Mouse (Mus musculus) kidney, postnatal 0 days (tissue): ENCODE measurements at regions not wholly inside any gene's neighbourhood (a gene's known extent, or its start where the extent isn't known, plus 50 kb on each side); places are given as distances from the start of the nearest gene placed in this dataset.
A peak's percentile ranks its signal among the peaks of the same experiment; 100 is the strongest.

ENCODE experiments used
- ATAC-seq: fragments of 200-750 bp; cut with Nextera tagmentation; replicated peaks from 2 replicates; pipeline ENCODE4 v1.8.0; 2017; ENCODE audit warnings: low read depth, moderate number of reproducible peaks, moderate TSS enrichment, moderate library complexity; ENCODE audit not compliant: low FRiP score
- DNase-seq: peaks from one replicate; pipeline ENCODE4 v3.0.0-alpha.2; 2016; ENCODE audit warnings: low spot score
- H3K27ac ChIP-seq: fragments of 300-500 bp; sonication (generic); 2 replicates; pipeline ENCODE4 v1.5.1; 2014; ENCODE audit warnings: mild to moderate bottlenecking
- H3K27me3 ChIP-seq: fragments of 300-500 bp; sonication (generic); 2 replicates; pipeline ENCODE4 v1.6.1; 2014; ENCODE audit warnings: low read length, mixed read lengths; ENCODE audit not compliant: insufficient read depth
- H3K36me3 ChIP-seq: fragments of 300-500 bp; sonication (generic); 2 replicates; pipeline ENCODE4 v1.6.1; 2014; ENCODE audit warnings: low read length, mixed read lengths; ENCODE audit not compliant: insufficient read depth
- H3K4me1 ChIP-seq: fragments of 300-500 bp; sonication (generic); replicated peaks from 2 replicates; pipeline ENCODE4 v1.6.1; 2014; ENCODE audit warnings: antibody characterized with exemption, low read length, mixed read lengths; ENCODE audit not compliant: insufficient read depth
- H3K4me2 ChIP-seq: fragments of 300-500 bp; sonication (generic); 2 replicates; pipeline ENCODE4 v1.6.1; 2014; ENCODE audit warnings: mild to moderate bottlenecking, low read length, moderate library complexity, mixed read lengths
- H3K4me3 ChIP-seq: fragments of 300-500 bp; sonication (generic); replicated peaks from 2 replicates; pipeline ENCODE4 v1.5.1; 2014; ENCODE audit warnings: low read depth, low read length
- H3K9ac ChIP-seq: fragments of 300-500 bp; sonication (generic); 2 replicates; pipeline ENCODE4 v1.6.1; 2014; ENCODE audit warnings: low read depth, low read length
- H3K9me3 ChIP-seq: fragments of 300-500 bp; sonication (generic); replicated peaks from 2 replicates; pipeline ENCODE4 v1.6.1; 2016; ENCODE audit warnings: low read length, inconsistent platforms, mixed read lengths
- CTCF ChIP-seq: IDR thresholded peaks from 2 replicates; pipeline ENCODE4 v1.5.1; 2016; ENCODE audit warnings: antibody characterized with exemption, low read depth, mild to moderate bottlenecking, moderate library complexity
- WGBS: fragments of 180-500 bp; shearing (Covaris S2); extraction: QIAGEN DNeasy Blood & Tissue Kit; methylation state at CpG from one replicate; pipeline ENCODE4 v1.1.7; 2014; 5-methylcytosine and 5-hydroxymethylcytosine counted together

GRCm38 (mm10) chr14:76188105-76188645, 77.5 kb downstream of the Nufip1 start:
- Histone ChIP-seq H3K4me3 (no peak overlapping the region), H3K4me1 (no peaks in the 10 kb centered on the region), H3K27ac (no peak overlapping the region), H3K27me3 (no peaks in the 10 kb centered on the region), H3K36me3 (no peaks in the 10 kb centered on the region), H3K4me2 (no peak overlapping the region), H3K9ac (no peak overlapping the region), H3K9me3 (no peaks in the 10 kb centered on the region)
- DNase-seq, result no peak
- 84% methylated on average over 6 of the region's 6 CpGs for WGBS
- ATAC-seq, result no peak
- no peak for TF ChIP-seq CTCF

- H3K4me3 ChIP-seq, result no peak overlapping the region
- no peaks in the 10 kb centered on the region for H3K36me3 ChIP-seq
- no peak overlapping the region for H3K9ac ChIP-seq
- H3K4me2 ChIP-seq, result no peak overlapping the region
- DNase-seq (no peak), ATAC-seq (no peak)
- H3K27ac ChIP-seq, result no peak overlapping the region
- no peaks in the 10 kb centered on the region for H3K4me1 ChIP-seq
- H3K27me3 ChIP-seq, result no peaks in the 10 kb centered on the region
- TF ChIP-seq CTCF, result no peak
- 84% methylated on average over 10 of the region's 10 CpGs for WGBS
- H3K9me3 ChIP-seq, result no peaks in the 10 kb centered on the region
These were observed 84.6 kb downstream of the Nufip1 start for GRCm38 (mm10) chr14:76195324-76195723.

DNA sequence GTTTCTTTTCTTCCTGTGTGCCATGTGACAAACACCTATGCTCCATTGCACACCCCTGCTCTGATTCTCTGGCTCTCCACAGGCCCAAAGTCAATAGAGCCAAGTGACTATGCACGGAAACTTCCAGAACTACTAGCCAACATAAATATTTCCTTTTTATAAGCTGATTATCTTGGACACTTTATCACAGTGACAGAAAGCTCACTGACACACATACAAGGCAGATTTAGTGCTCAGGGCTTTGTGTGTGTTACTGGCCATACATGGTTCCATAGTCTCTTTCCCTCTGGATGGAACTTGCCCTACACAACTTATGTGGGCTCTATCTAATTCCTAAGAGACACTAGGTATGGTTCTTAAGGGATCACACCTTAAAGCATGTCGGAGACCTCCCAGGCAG, 86.7 kb downstream of the Nufip1 start:
- Histone ChIP-seq H3K9ac (no peak overlapping the region), H3K4me3 (no peak overlapping the region), H3K4me1 (no peaks in the 10 kb centered on the region), H3K27me3 (no peaks in the 10 kb centered on the region), H3K4me2 (no peak overlapping the region), H3K27ac (no peak overlapping the region), H3K9me3 (no peaks in the 10 kb centered on the region), H3K36me3 (no peaks in the 10 kb centered on the region)
- TF ChIP-seq CTCF, result no peak
- peak; percentile 31 for DNase-seq
- 65% methylated on average over 2 of the region's 2 CpGs for WGBS
- no peak for ATAC-seq

DNA sequence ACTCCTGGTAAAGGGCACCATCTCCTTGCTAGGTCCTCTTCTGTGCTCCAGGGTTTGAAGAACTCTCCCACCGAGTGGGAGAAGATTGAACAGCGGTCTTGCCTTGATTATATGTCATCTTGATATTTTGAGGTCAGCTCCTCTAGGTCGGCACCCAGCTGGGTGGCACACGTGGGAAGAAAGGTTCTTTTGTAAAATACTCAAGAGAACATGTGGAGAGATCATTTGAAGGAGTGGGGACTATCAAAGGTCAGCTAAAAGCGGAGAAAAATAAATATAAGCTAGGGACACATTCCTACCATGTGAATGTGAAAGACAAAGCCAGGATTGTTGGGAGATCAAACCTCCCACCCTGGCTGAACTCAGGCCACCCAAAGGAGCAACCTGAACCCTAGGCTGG, 87.7 kb downstream of the Nufip1 start:
- TF ChIP-seq CTCF, result no peak
- H3K27ac ChIP-seq, result no peak overlapping the region
- H3K27me3 ChIP-seq, result no peaks in the 10 kb centered on the region
- no peak overlapping the region for H3K4me2 ChIP-seq
- H3K9ac ChIP-seq, result no peak overlapping the region
- H3K9me3 ChIP-seq, result no peaks in the 10 kb centered on the region
- H3K4me3 ChIP-seq, result no peak overlapping the region
- WGBS, result 61% methylated on average over 5 of the region's 5 CpGs
- ATAC-seq (no peak), DNase-seq (no peak)
- no peaks in the 10 kb centered on the region for H3K36me3 ChIP-seq
- H3K4me1 ChIP-seq, result no peaks in the 10 kb centered on the region

GRCm38 (mm10) chr14:76202595-76202994, 91.9 kb downstream of the Nufip1 start:
- 92% methylated on average over 4 of the region's 4 CpGs for WGBS
- Histone ChIP-seq H3K9ac (no peak overlapping the region), H3K4me3 (no peak overlapping the region), H3K27me3 (no peaks in the 10 kb centered on the region), H3K4me2 (no peak overlapping the region), H3K4me1 (no peaks in the 10 kb centered on the region), H3K36me3 (no peaks in the 10 kb centered on the region), H3K9me3 (no peaks in the 10 kb centered on the region), H3K27ac (no peak overlapping the region)
- DNase-seq (no peak), ATAC-seq (no peak)
- TF ChIP-seq CTCF, result no peak

DNA sequence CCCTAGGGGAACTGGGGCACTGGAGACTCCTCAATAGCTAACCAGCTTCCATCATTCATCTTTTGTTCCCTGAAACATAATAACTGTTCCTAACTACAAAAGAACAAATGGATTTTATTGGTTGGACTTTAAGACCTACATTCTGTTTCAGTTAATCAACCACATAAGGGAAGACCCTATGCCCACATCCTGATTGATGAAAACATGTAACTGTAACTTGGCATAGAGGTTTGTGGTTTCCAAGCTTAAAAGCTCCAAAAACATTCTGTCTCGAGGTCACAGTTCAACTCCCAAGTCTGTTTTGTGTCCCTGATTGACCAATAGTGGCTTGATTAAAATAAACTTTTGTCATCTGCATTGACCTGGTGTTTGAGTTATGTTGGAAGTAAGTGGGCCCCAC, 92.4 kb downstream of the Nufip1 start:
- no peak overlapping the region for H3K4me2 ChIP-seq
- no peaks in the 10 kb centered on the region for H3K4me1 ChIP-seq
- WGBS, result 84% methylated on average over 1 of the region's 1 CpGs
- DNase-seq, result no peak
- ATAC-seq, result no peak
- H3K27me3 ChIP-seq, result no peaks in the 10 kb centered on the region
- H3K9ac ChIP-seq, result no peak overlapping the region
- no peaks in the 10 kb centered on the region for H3K36me3 ChIP-seq
- H3K4me3 ChIP-seq, result no peak overlapping the region
- no peak overlapping the region for H3K27ac ChIP-seq
- no peak for TF ChIP-seq CTCF
- H3K9me3 ChIP-seq, result no peaks in the 10 kb centered on the region
